Mouse (Mus musculus): Measurements from ENCODE around the gene Urah. TPM values are rescaled to one million over a fixed set of nuclear protein-coding genes. Genes with fewer than 3 reads are reported as not detected.

Urah gene
- polyA plus RNA-seq, 1 experiment from 2014 or later: 1.1 TPM

- no peak for ATAC-seq (replicated peaks; ENCODE audit: extremely low read depth, insufficient read depth, low FRiP score)
- 65% methylated on average over 2 of the region's 2 CpGs for WGBS
- no peaks in the 10 kb centered on the region for H3K36me3 ChIP-seq (ENCODE audit: control insufficient read depth, insufficient read depth)
- H3K4me2 ChIP-seq (ENCODE audit: low read depth, low read length): no peak overlapping the region
- H3K27ac ChIP-seq (ENCODE audit: low read length): no peak overlapping the region
- no peak overlapping the region for H3K9ac ChIP-seq (ENCODE audit: low read length)
- H3K4me1 ChIP-seq (ENCODE audit: control insufficient read depth, insufficient read depth, low read length): no peaks in the 10 kb centered on the region
- peaks cover 14% of the 10 kb centered on the region for H3K27me3 ChIP-seq (ENCODE audit: control insufficient read depth, insufficient read depth, low read length)
- H3K4me3 ChIP-seq (ENCODE audit: low read length): no peak overlapping the region
- no peaks in the 10 kb centered on the region for H3K9me3 ChIP-seq (replicated peaks; ENCODE audit: control insufficient read depth, low read length)
Measured at GRCm38 (mm10) chr7:140835758-140836087, 905 bp downstream of the Urah start.

GRCm38 (mm10) chr7:140836243-140837115, 1.7 kb downstream of the Urah start:
- WGBS: 70% methylated on average over 9 of the region's 9 CpGs
- H3K27me3 ChIP-seq (ENCODE audit: control insufficient read depth, insufficient read depth, low read length): peaks cover 19% of the 10 kb centered on the region

GRCm38 (mm10) chr7:140839556-140839955, 4.7 kb downstream of the Urah start:
- no peaks in the 10 kb centered on the region for H3K4me1 ChIP-seq (ENCODE audit: control insufficient read depth, insufficient read depth, low read length)
- no peak overlapping the region for H3K4me2 ChIP-seq (ENCODE audit: low read depth, low read length)
- H3K9me3 ChIP-seq (replicated peaks; ENCODE audit: control insufficient read depth, low read length): no peaks in the 10 kb centered on the region
- no peaks in the 10 kb centered on the region for H3K36me3 ChIP-seq (ENCODE audit: control insufficient read depth, insufficient read depth)
- no peak overlapping the region for H3K27ac ChIP-seq (ENCODE audit: low read length)
- no peak for ATAC-seq (replicated peaks; ENCODE audit: extremely low read depth, insufficient read depth, low FRiP score)
- H3K9ac ChIP-seq (ENCODE audit: low read length): no peak overlapping the region
- no peak overlapping the region for H3K4me3 ChIP-seq (ENCODE audit: low read length)
- H3K27me3 ChIP-seq (ENCODE audit: control insufficient read depth, insufficient read depth, low read length): peaks cover 29% of the 10 kb centered on the region
- WGBS: 59% methylated on average over 5 of the region's 5 CpGs

More at GRCm38 (mm10) chr7:140836243-140837115, 1.7 kb downstream of the Urah start:
- no peak overlapping the region for H3K4me2 ChIP-seq (ENCODE audit: low read depth, low read length)
- H3K9ac ChIP-seq (ENCODE audit: low read length): no peak overlapping the region
- no peaks in the 10 kb centered on the region for H3K36me3 ChIP-seq (ENCODE audit: control insufficient read depth, insufficient read depth)
- ATAC-seq (replicated peaks; ENCODE audit: extremely low read depth, insufficient read depth, low FRiP score): no peak
- H3K4me3 ChIP-seq (ENCODE audit: low read length): no peak overlapping the region
- no peaks in the 10 kb centered on the region for H3K4me1 ChIP-seq (ENCODE audit: control insufficient read depth, insufficient read depth, low read length)
- no peaks in the 10 kb centered on the region for H3K9me3 ChIP-seq (replicated peaks; ENCODE audit: control insufficient read depth, low read length)
- no peak overlapping the region for H3K27ac ChIP-seq (ENCODE audit: low read length)

- WGBS: 37% methylated on average over 19 of the region's 19 CpGs
- Histone ChIP-seq H3K9me3 (replicated peaks; ENCODE audit: control insufficient read depth, low read length) (no peaks in the 10 kb centered on the region), H3K27me3 (ENCODE audit: control insufficient read depth, insufficient read depth, low read length) (peaks cover 26% of the 10 kb centered on the region), H3K4me1 (ENCODE audit: control insufficient read depth, insufficient read depth, low read length) (0 out of 2 replicates have a peak, but pooled peaks cover 2% of the 10 kb centered on the region), H3K4me3 (ENCODE audit: low read length) (no peak overlapping the region), H3K4me2 (ENCODE audit: low read depth, low read length) (no peak overlapping the region), H3K9ac (ENCODE audit: low read length) (no peak overlapping the region), H3K36me3 (ENCODE audit: control insufficient read depth, insufficient read depth) (no peaks in the 10 kb centered on the region), H3K27ac (ENCODE audit: low read length) (no peak overlapping the region)
- ATAC-seq (replicated peaks; ENCODE audit: extremely low read depth, insufficient read depth, low FRiP score): no peak
Measured at GRCm38 (mm10) chr7:140840750-140841735, 6.2 kb downstream of the Urah start.

- Histone ChIP-seq H3K27me3 (ENCODE audit: control insufficient read depth, insufficient read depth, low read length) (peaks cover 28% of the 10 kb centered on the region), H3K27ac (ENCODE audit: low read length) (no peak overlapping the region), H3K4me2 (ENCODE audit: low read depth, low read length) (no peak overlapping the region), H3K9ac (ENCODE audit: low read length) (no peak overlapping the region), H3K4me1 (ENCODE audit: control insufficient read depth, insufficient read depth, low read length) (peaks cover 9% of the 10 kb centered on the region; the same call in 1 of the 2 replicates), H3K9me3 (replicated peaks; ENCODE audit: control insufficient read depth, low read length) (no peaks in the 10 kb centered on the region), H3K36me3 (ENCODE audit: control insufficient read depth, insufficient read depth) (no peaks in the 10 kb centered on the region), H3K4me3 (ENCODE audit: low read length) (no peak overlapping the region)
- no peak for ATAC-seq (replicated peaks; ENCODE audit: extremely low read depth, insufficient read depth, low FRiP score)
- 67% methylated on average over 7 of the region's 7 CpGs for WGBS
Measured at GRCm38 (mm10) chr7:140843806-140844205, 9.0 kb downstream of the Urah start.

- Histone ChIP-seq H3K4me1 (ENCODE audit: control insufficient read depth, insufficient read depth, low read length) (peaks cover 9% of the 10 kb centered on the region; the same call in 1 of the 2 replicates), H3K9ac (ENCODE audit: low read length) (no peak within 1 kb of the TSS), H3K27ac (ENCODE audit: low read length) (no peak within 1 kb of the TSS), H3K4me2 (ENCODE audit: low read depth, low read length) (no peak within 1 kb of the TSS), H3K4me3 (ENCODE audit: low read length) (no peak within 1 kb of the TSS), H3K36me3 (ENCODE audit: control insufficient read depth, insufficient read depth) (no peaks in the 10 kb centered on the region), H3K27me3 (ENCODE audit: control insufficient read depth, insufficient read depth, low read length) (peaks cover 26% of the 10 kb centered on the region), H3K9me3 (replicated peaks; ENCODE audit: control insufficient read depth, low read length) (no peaks in the 10 kb centered on the region)
- 25% methylated on average over 14 of the region's 14 CpGs for WGBS
- ATAC-seq (replicated peaks; ENCODE audit: extremely low read depth, insufficient read depth, low FRiP score): peak; percentile 75
Measured at GRCm38 (mm10) chr7:140844905-140845665, 10.3 kb downstream of the Urah start, which contains the start of gene Scgb1c1. Scgb1c1 (plus strand) TSS chr7:140845547.

- ATAC-seq (replicated peaks; ENCODE audit: extremely low read depth, insufficient read depth, low FRiP score): no peak
- Histone ChIP-seq H3K9ac (ENCODE audit: low read length) (no peak overlapping the region), H3K27ac (ENCODE audit: low read length) (no peak overlapping the region), H3K9me3 (replicated peaks; ENCODE audit: control insufficient read depth, low read length) (no peaks in the 10 kb centered on the region), H3K4me2 (ENCODE audit: low read depth, low read length) (no peak overlapping the region), H3K36me3 (ENCODE audit: control insufficient read depth, insufficient read depth) (no peaks in the 10 kb centered on the region), H3K27me3 (ENCODE audit: control insufficient read depth, insufficient read depth, low read length) (peaks cover 24% of the 10 kb centered on the region), H3K4me3 (ENCODE audit: low read length) (no peak overlapping the region), H3K4me1 (ENCODE audit: control insufficient read depth, insufficient read depth, low read length) (peaks cover 9% of the 10 kb centered on the region; the same call in 1 of the 2 replicates)
- WGBS: 60% methylated on average over 4 of the region's 4 CpGs
Measured at GRCm38 (mm10) chr7:140845683-140846082, 10.9 kb downstream of the Urah start.

GRCm38 (mm10) chr7:140846676-140847075, 11.9 kb downstream of the Urah start:
- Histone ChIP-seq H3K9ac (ENCODE audit: low read length) (no peak overlapping the region), H3K4me3 (ENCODE audit: low read length) (no peak overlapping the region), H3K27me3 (ENCODE audit: control insufficient read depth, insufficient read depth, low read length) (peaks cover 16% of the 10 kb centered on the region), H3K4me1 (ENCODE audit: control insufficient read depth, insufficient read depth, low read length) (peaks cover 9% of the 10 kb centered on the region; the same call in 1 of the 2 replicates), H3K36me3 (ENCODE audit: control insufficient read depth, insufficient read depth) (peaks cover 3% of the 10 kb centered on the region; the same call in 1 of the 2 replicates), H3K9me3 (replicated peaks; ENCODE audit: control insufficient read depth, low read length) (no peaks in the 10 kb centered on the region), H3K4me2 (ENCODE audit: low read depth, low read length) (no peak overlapping the region), H3K27ac (ENCODE audit: low read length) (no peak overlapping the region)
- ATAC-seq (replicated peaks; ENCODE audit: extremely low read depth, insufficient read depth, low FRiP score): no peak
- WGBS: 75% methylated on average over 10 of the region's 10 CpGs
